Mouse (Mus musculus) urinary bladder, postnatal 14 days (tissue): ENCODE data around the gene Tnr.
"Not testable (repeated sequence)": the region's sequence is repeated elsewhere in the genome, so short reads cannot be mapped to it uniquely, and the experiment has no call there.

Experiments
- DNase-seq: peaks from one replicate; pipeline ENCODE4 v3.0.0; 2021; ENCODE audit warnings: low spot score

Gene Tnr

GRCm38 (mm10) chr1:159953526-159953925 lies 430.0 kb downstream of the Tnr start:
- no peak for DNase-seq

GRCm38 (mm10) chr1:159963351-159963750 lies 439.8 kb downstream of the Tnr start:
- DNase-seq, result no peak

GRCm38 (mm10) chr1:159966286-159966685 lies 442.7 kb downstream of the Tnr start:
- DNase-seq, result not testable (repeated sequence)

GRCm38 (mm10) chr1:159968395-159968794 lies 444.8 kb downstream of the Tnr start:
- DNase-seq, result no peak

GRCm38 (mm10) chr1:159977786-159978185 lies 454.2 kb downstream of the Tnr start:
- DNase-seq, result no peak

GRCm38 (mm10) chr1:159979096-159979495 lies 455.5 kb downstream of the Tnr start:
- no peak for DNase-seq

GRCm38 (mm10) chr1:159980355-159980754 lies 456.8 kb downstream of the Tnr start:
- no peak for DNase-seq
